Mouse (Mus musculus) cortical plate, adult 2 months (tissue): ENCODE measurements around the gene Cdcp2.

Experiments
- CTCF ChIP-seq: fragments of 200-500 bp; IDR thresholded peaks from 2 replicates; pipeline ENCODE4 v1.5.1; 2011; ENCODE audit warnings: mild to moderate bottlenecking, control low read depth, low read length; ENCODE audit not compliant: insufficient read depth; ENCODE audit errors: extremely low read depth
- POLR2A ChIP-seq: fragments of 200-500 bp; IDR thresholded peaks from 2 replicates; pipeline ENCODE4 v1.6.1; 2011; ENCODE audit warnings: mild to moderate bottlenecking, low read length, control low read depth; ENCODE audit not compliant: insufficient read depth; ENCODE audit errors: extremely low read depth

- TF ChIP-seq POLR2A (no peak), CTCF (no peak)
Observed at GRCm38 (mm10) chr4:107150991-107151390, 54.3 kb downstream of the Cdcp2 start.
